Mouse (Mus musculus) liver, embryonic 13.5 days (tissue): Measurements from ENCODE around the gene Dpp7. TPM values are rescaled to one million over a fixed set of nuclear protein-coding genes. Genes with fewer than 3 reads are reported as not detected.

Source experiments
- ATAC-seq: fragments of 200-750 bp; cut with Nextera tagmentation; 2 replicates; pipeline ENCODE4 v1.8.0; 2017; ENCODE audit warnings: low read depth, mild to moderate bottlenecking, moderate number of reproducible peaks, moderate library complexity
- DNase-seq: peaks from one replicate; pipeline ENCODE4 v3.0.0; 2022
- H3K27ac ChIP-seq: fragments of 300-500 bp; sonication (generic); 2 replicates; pipeline ENCODE4 v1.5.1; 2015; ENCODE audit warnings: moderate library complexity, mild to moderate bottlenecking, inconsistent platforms
- H3K27me3 ChIP-seq: fragments of 300-500 bp; sonication (generic); 2 replicates; pipeline ENCODE4 v1.6.1; 2015; ENCODE audit warnings: mild to moderate bottlenecking, inconsistent platforms
- H3K36me3 ChIP-seq: fragments of 300-500 bp; sonication (generic); 2 replicates; pipeline ENCODE4 v1.6.1; 2015; ENCODE audit warnings: mild to moderate bottlenecking, inconsistent platforms
- H3K4me1 ChIP-seq: fragments of 300-500 bp; sonication (generic); replicated peaks from 2 replicates; pipeline ENCODE4 v1.6.1; 2015; ENCODE audit warnings: inconsistent platforms
- H3K4me2 ChIP-seq: fragments of 300-500 bp; sonication (generic); 2 replicates; pipeline ENCODE4 v1.6.1; 2015; ENCODE audit warnings: inconsistent platforms, mild to moderate bottlenecking, moderate library complexity
- H3K4me3 ChIP-seq: fragments of 300-500 bp; sonication (generic); replicated peaks from 2 replicates; pipeline ENCODE4 v1.5.1; 2015; ENCODE audit warnings: mild to moderate bottlenecking, inconsistent platforms
- H3K9ac ChIP-seq: fragments of 300-500 bp; sonication (generic); 2 replicates; pipeline ENCODE4 v1.6.1; 2015; ENCODE audit warnings: mild to moderate bottlenecking, inconsistent platforms
- H3K9me3 ChIP-seq: fragments of 300-500 bp; sonication (generic); replicated peaks from 2 replicates; pipeline ENCODE4 v1.6.1; 2016; ENCODE audit warnings: inconsistent platforms
- WGBS: fragments of 180-500 bp; shearing (Covaris S2); methylation state at CpG from one replicate; pipeline ENCODE4 v1.1.7; 2015; ENCODE audit not compliant: insufficient replicate concordance; 5-methylcytosine and 5-hydroxymethylcytosine counted together
- polyA plus RNA-seq: library from polyadenylated mRNA; unstranded; fragments of >200 nt; fragmentation: Nextera tagmentation; extraction: Ambion mirVana; gene quantifications from 2 replicates; pipeline ENCODE4 v1.2.1, GENCODE M21; 2015

Dpp7 gene
- polyA plus RNA-seq, 1 experiment from 2014 or later, result 9.0 TPM

DNA sequence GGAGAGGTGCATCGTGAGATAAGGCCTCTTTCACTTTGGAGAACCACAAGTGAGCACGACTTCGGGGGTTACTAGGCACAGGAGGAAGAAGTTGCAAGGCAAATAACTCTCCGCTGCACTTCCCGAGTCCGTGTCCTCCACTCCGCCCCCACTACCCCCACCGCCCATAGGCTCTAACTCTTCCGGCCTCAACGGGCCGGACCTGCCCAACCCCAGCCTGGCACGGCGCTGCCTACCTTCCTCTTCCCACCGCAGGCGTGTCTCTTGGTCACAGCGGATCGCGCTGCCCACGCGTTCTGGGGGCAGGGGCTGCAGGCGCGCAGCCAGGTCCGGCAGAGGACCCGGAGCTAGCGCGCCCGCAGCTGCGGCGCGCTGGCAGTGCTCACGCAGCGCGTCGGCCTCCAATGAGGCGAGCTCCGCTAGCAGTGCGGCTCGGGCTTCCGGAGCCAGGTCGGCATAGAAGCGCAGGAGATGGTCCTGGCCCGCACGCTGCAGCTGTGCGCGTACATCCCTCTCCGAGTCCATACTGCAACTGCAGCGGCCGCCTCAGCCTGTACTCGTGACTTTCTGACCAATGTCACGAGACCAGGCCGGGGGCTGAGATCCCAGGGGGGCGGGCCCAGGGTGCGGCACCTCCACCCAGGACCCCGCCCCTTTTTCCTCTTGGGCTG lies 9.1 kb upstream of the Dpp7 start, which contains the start of gene Uap1l1:
Gene Uap1l1 (minus strand): TSS at position 592 of the 671 bp plus-strand sequence.
- H3K9me3 ChIP-seq, result no peaks in the 10 kb centered on the region
- peak; percentile 69 for ATAC-seq
- H3K4me3 ChIP-seq, result peak within 1 kb of the TSS; percentile 70
- peak within 1 kb of the TSS; percentile 96 for H3K4me2 ChIP-seq
- peaks cover 41% of the 10 kb centered on the region for H3K4me1 ChIP-seq
- H3K27me3 ChIP-seq, result peaks cover 29% of the 10 kb centered on the region
- WGBS, result 1% methylated on average over 54 of the region's 54 CpGs
- H3K9ac ChIP-seq, result peak within 1 kb of the TSS; percentile 70
- peaks cover 11% of the 10 kb centered on the region; the same call in 1 of the 2 replicates for H3K36me3 ChIP-seq
- H3K27ac ChIP-seq, result no peak within 1 kb of the TSS
- peak; percentile 66 for DNase-seq

DNA sequence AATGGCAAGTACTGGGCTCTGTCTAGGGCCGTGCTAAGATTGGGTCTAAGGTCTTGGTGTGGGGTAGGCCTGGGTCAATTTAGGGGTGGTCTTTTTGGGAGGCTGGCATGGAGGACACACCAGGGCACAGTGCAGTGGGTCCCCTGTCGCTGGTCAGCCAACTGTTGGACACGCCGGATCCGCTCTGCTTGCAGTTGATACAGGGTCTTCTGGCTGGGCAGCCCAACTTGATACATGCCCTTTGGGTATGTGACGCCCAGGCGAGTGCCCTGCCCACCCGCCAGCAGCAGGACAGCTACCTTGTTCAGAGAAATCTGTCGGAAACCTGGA lies 8.6 kb upstream of the Dpp7 start:
- ATAC-seq (no peak; the same call in 1 of the 2 replicates), DNase-seq (no peak)
- no peak overlapping the region for H3K27ac ChIP-seq
- H3K9me3 ChIP-seq, result no peaks in the 10 kb centered on the region
- peaks cover 11% of the 10 kb centered on the region; the same call in 1 of the 2 replicates for H3K36me3 ChIP-seq
- H3K4me2 ChIP-seq, result peak overlapping the region; percentile 96
- peaks cover 29% of the 10 kb centered on the region for H3K27me3 ChIP-seq
- peak overlapping the region; percentile 70 for H3K4me3 ChIP-seq
- H3K4me1 ChIP-seq, result peaks cover 36% of the 10 kb centered on the region
- WGBS, result 28% methylated on average over 9 of the region's 9 CpGs
- peak overlapping the region; percentile 70 for H3K9ac ChIP-seq

DNA sequence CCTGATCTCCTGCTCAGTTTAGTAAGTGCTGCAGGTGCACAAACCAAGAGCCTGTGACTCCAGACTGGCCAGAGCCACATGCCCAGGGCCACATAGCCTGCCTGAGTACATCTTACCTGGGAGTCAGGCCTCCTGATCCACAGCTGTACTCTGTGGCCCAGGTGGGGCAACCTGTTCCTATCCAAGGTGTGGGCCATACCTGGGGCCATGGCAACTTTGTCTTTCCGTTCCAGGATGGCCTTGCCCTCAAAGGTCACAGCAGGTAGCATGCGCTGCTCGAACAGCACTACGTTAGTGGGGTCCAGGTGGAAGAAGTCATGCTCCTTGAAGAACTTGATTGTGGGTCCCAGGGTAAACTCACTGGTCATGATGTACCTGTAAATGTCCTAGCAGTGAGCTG lies 8.2 kb upstream of the Dpp7 start:
- H3K4me3 ChIP-seq, result peak overlapping the region; percentile 70
- H3K36me3 ChIP-seq, result peaks cover 11% of the 10 kb centered on the region; the same call in 1 of the 2 replicates
- 90% methylated on average over 4 of the region's 4 CpGs for WGBS
- H3K4me1 ChIP-seq, result peaks cover 32% of the 10 kb centered on the region
- no peaks in the 10 kb centered on the region for H3K9me3 ChIP-seq
- DNase-seq (no peak), ATAC-seq (no peak)
- peak overlapping the region; percentile 70; the same call in 1 of the 2 replicates for H3K9ac ChIP-seq
- H3K4me2 ChIP-seq, result peak overlapping the region; percentile 96
- H3K27ac ChIP-seq, result no peak overlapping the region
- peaks cover 29% of the 10 kb centered on the region for H3K27me3 ChIP-seq

DNA sequence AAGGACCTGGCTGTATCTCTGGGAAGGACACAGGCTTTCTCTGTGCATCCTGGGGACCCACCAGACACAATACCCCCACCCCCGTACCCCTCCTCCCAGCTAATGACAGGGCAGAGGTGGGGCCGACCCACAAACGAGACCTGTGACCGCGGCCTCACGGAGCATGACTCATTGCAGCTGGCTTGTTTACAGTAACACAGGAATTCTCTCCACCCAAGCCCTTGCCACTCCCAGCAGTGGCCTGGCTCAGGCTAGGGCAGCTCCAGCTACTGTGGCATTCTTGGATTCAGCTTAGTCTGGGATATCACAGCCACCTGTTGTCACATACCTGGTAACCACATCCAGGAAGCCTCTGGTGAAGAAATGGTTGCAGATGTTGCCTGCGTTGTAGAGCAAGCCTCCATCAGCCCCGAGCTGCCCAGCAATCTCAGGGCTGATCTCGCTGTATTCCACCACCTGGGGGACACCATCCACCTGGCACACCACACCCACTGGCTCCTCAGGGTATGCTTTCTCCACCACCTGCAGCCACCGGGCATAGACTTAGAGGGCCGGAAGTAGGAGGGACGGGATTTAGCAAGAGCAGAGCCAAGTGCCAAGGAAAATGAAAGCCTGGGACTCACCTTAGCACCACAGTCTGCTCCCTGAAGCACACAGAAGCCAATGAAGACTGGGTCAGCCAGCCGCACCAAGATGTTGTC lies 7.5 kb upstream of the Dpp7 start:
- DNase-seq (no peak), ATAC-seq (no peak)
- Histone ChIP-seq H3K9ac (no peak overlapping the region), H3K4me2 (no peak overlapping the region), H3K36me3 (peaks cover 11% of the 10 kb centered on the region; the same call in 1 of the 2 replicates), H3K27ac (no peak overlapping the region), H3K4me3 (no peak overlapping the region), H3K4me1 (peaks cover 28% of the 10 kb centered on the region), H3K27me3 (peaks cover 29% of the 10 kb centered on the region), H3K9me3 (no peaks in the 10 kb centered on the region)
- 63% methylated on average over 13 of the region's 13 CpGs for WGBS

DNA sequence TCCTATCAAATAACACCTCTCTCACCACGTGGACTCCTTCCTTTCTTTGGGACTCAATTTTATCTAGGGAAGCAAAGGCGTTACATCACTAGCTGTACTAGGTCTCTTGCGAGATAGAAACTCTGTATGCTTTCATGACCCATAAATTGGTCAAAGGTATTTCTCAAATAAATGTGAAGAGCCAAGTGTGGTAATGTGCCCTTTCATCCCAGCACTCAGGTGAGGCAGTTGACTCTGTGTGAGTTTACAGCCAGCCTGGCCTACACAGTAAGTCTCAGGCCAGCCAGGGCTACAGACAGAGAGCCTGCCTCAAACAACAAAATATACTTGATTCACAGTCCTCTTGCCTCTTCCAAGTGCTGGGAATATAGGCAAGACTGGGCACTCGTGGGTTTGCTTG lies 3.7 kb upstream of the Dpp7 start:
- no peak for ATAC-seq
- H3K4me1 ChIP-seq, result peaks cover 38% of the 10 kb centered on the region

DNA sequence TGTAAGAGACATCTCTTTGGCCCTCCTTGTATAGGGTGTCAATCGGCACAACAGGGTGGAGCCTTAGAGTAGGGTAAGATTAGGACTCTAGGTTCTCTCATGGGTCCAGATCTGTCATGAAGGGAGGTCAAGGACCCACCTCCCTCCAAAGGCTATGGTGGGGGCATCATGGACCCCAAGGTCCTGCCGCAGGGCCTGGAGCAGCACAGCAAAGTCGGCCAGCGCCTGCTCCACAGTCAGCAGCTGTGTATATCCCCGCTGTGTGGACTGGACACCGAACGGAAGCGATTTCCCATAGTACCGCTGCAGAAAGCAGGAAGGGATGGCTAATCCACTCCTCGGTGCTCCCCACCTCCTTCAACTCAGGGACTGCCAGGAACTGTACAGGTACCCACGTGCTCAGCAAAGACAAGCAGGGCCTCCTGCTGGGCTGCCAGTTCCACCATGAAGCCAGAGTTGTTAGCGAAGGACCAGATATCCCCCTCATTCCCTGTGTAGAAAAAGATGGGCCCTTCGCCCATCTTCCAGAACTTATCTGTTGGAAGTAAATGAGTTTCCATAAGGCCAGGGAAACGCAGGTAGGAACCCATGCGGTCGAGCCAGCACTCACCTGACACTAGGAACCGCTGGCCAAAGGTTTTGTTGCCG lies 616 bp downstream of the Dpp7 start:
- 32% methylated on average over 18 of the region's 18 CpGs for WGBS
- Histone ChIP-seq H3K4me1 (peaks cover 25% of the 10 kb centered on the region), H3K9me3 (no peaks in the 10 kb centered on the region), H3K27ac (no peak overlapping the region), H3K27me3 (no peaks in the 10 kb centered on the region), H3K4me3 (peak overlapping the region; percentile 62), H3K4me2 (peak overlapping the region; percentile 81), H3K9ac (peak overlapping the region; percentile 60), H3K36me3 (peaks cover 34% of the 10 kb centered on the region)
- DNase-seq (no peak), ATAC-seq (peak; percentile 22)

More for the DNA sequence above, 3.7 kb upstream of the Dpp7 start:
- H3K9me3 ChIP-seq, result no peaks in the 10 kb centered on the region
- no peak overlapping the region for H3K4me2 ChIP-seq
- WGBS, result 52% methylated on average over 4 of the region's 4 CpGs
- H3K36me3 ChIP-seq, result peaks cover 11% of the 10 kb centered on the region; the same call in 1 of the 2 replicates
- no peak overlapping the region for H3K9ac ChIP-seq
- no peak overlapping the region for H3K27ac ChIP-seq
- peaks cover 12% of the 10 kb centered on the region for H3K27me3 ChIP-seq
- no peak overlapping the region for H3K4me3 ChIP-seq
- no peak for DNase-seq

DNA sequence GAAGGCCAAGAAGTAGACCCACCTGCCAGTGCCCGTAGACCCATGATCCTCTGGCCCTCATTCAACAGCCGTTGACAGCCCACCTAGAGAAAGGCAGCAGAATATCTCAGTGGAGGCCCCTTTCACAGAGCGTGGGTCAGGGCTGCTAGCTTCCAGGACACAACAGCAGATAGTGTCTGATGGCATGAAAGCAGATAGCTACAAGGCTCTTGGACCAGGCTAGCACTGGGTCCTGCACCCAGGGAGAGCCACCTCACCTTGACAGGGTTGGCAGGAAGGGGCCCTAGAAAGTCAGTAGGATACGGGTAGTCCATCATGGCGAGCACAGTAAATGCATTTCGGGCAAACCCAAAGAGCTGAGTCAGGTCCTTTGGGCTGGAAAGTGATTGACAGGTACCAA lies 1.9 kb downstream of the Dpp7 start:
- Histone ChIP-seq H3K27ac (no peak overlapping the region), H3K4me1 (peaks cover 25% of the 10 kb centered on the region), H3K4me2 (no peak overlapping the region), H3K9me3 (no peaks in the 10 kb centered on the region), H3K36me3 (peaks cover 47% of the 10 kb centered on the region), H3K9ac (no peak overlapping the region), H3K27me3 (no peaks in the 10 kb centered on the region), H3K4me3 (no peak overlapping the region)
- DNase-seq, result no peak
- no peak for ATAC-seq
- WGBS, result 76% methylated on average over 6 of the region's 6 CpGs

DNA sequence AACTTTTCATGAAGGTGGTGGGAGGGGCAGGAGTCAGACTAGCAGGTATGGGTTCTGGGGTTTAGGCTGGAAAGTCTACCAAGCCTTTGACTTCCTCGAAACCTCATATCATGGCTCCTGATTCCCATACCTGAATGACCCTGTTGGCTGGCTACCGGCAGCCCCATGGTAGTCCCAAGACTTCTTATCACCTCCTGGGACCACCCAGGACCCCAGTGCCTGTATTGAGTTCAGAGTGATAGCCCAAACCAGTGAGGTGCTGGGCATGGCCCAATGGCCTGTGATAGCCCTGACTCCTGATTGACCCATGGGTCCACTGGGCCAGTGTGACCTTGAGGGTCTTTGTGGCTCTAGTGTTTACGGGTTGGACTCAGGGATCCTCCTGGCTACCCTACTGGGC lies 5.5 kb downstream of the Dpp7 start:
- Histone ChIP-seq H3K27me3 (no peaks in the 10 kb centered on the region), H3K9ac (no peak overlapping the region), H3K4me3 (no peak overlapping the region), H3K4me1 (peaks cover 12% of the 10 kb centered on the region), H3K27ac (no peak overlapping the region), H3K4me2 (no peak overlapping the region), H3K36me3 (peaks cover 80% of the 10 kb centered on the region), H3K9me3 (no peaks in the 10 kb centered on the region)
- DNase-seq, result no peak
- ATAC-seq, result no peak
- 85% methylated on average over 3 of the region's 3 CpGs for WGBS

DNA sequence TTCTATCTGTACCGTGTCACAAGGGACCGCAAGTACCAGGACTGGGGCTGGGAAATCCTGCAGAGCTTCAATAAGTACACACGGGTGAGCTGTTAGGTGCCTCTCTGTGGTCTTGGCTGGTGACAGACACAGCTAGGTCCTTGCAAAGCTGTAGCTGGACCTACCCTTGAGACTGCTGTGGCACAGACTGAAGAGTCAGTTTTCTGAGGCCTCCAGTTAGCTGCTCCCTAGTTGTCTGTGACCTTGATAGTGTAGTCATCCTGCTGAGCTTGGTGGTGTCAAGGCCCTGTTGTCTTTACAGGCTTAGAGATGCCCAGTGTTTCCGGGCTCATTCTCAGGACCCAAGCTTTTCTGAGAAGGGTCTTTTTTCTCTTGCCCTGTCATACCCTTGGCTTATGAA lies 6.7 kb downstream of the Dpp7 start:
- Histone ChIP-seq H3K36me3 (peaks cover 90% of the 10 kb centered on the region), H3K9ac (no peak overlapping the region), H3K27ac (no peak overlapping the region), H3K27me3 (no peaks in the 10 kb centered on the region), H3K4me1 (no peaks in the 10 kb centered on the region), H3K4me2 (no peak overlapping the region), H3K4me3 (no peak overlapping the region), H3K9me3 (no peaks in the 10 kb centered on the region)
- WGBS, result 81% methylated on average over 4 of the region's 4 CpGs
- ATAC-seq, result no peak
- DNase-seq, result no peak

DNA sequence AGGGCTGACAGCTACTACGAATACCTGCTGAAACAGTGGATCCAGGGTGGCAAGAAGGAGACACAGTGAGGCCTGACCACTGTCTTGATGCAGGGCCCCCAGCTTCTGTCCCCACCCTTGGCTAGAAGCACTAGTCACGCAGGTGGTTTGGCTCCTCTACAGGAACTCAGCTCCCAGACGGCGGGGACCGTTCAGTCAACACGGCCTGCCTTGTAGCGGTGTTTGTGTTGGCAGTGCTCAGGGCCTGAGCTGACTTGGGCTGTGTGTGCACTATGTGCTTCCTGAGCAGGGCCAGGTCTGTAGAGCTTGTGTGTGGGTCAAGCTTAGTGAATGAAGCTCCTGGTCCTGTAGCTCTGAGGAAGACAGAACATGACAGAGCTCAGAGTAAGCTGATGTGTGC lies 8.0 kb downstream of the Dpp7 start:
- Histone ChIP-seq H3K27me3 (no peaks in the 10 kb centered on the region), H3K4me1 (no peaks in the 10 kb centered on the region), H3K9me3 (no peaks in the 10 kb centered on the region), H3K4me3 (no peak overlapping the region), H3K27ac (no peak overlapping the region), H3K36me3 (peaks cover 98% of the 10 kb centered on the region), H3K4me2 (no peak overlapping the region), H3K9ac (no peak overlapping the region)
- DNase-seq (no peak), ATAC-seq (no peak)
- WGBS, result 91% methylated on average over 7 of the region's 7 CpGs

DNA sequence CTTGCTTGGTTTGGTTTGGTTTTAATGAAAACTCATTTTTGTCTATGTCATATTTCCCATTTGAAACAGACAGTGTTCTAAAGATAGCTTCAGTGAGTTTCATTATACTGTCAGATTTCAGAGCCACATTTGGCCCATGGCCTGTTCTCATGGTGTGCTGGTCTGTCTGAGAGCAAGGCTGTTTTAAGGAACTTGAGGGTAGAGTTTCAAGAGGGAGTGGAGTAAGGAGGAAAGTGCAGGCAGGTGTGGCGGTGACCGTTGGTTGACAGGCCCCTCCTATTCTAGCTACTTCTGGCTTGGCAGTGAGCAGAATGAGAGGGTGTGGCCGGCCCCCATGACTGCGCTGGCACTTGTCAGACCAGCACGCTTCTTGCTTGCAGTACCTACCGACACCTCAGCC lies 17.9 kb downstream of the Dpp7 start:
- Histone ChIP-seq H3K36me3 (peaks cover 89% of the 10 kb centered on the region), H3K9me3 (no peaks in the 10 kb centered on the region), H3K27ac (no peak overlapping the region), H3K4me1 (peaks cover 18% of the 10 kb centered on the region), H3K9ac (no peak overlapping the region), H3K4me2 (no peak overlapping the region), H3K4me3 (no peak overlapping the region), H3K27me3 (no peaks in the 10 kb centered on the region)
- ATAC-seq (no peak), DNase-seq (no peak)
- WGBS, result 92% methylated on average over 6 of the region's 6 CpGs
